Mouse (Mus musculus): ENCODE results near the gene 1700007K13Rik. TPM values are rescaled to one million over a fixed set of nuclear protein-coding genes. Genes with fewer than 3 reads are reported as not detected.

The 1700007K13Rik gene
- polyA plus RNA-seq (2014; fragmentation: Illumina TruSeq; extraction: RNeasy Lipid Tissue Mini Kit (QIAGEN cat#74804)), result 18.3 TPM

DNA sequence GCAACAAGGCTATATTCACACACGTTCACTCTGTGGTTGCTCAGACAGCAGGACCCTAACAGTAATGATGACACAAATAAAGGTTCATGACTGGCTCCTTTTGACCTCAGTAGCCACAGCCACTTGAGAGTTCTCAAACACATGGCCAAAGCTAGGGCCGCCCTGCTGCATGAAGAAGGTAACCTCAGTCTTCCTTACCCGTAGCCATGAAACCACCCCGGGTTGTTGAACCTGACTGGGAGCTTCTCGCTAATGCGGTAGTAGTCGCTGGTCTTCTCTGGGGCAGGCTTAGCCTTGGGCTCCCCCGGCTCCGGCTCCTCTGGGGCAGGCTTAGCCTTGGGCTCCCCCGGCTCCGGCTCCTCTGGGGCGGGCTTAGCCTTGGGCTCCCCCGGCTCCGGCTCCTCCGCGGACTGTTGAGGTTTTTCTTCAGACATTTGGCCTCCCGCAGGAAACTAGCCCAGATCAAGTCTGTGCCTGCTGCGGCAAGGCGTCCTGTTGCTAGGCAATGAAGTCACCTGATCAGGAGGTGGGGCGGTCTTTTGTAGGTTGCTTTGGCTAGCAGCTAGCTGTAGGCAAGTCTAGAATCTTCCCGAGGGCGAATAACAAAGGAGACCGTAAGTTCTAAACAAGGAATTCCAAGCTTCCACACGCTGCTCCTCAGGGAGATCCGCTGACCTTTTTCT lies at the start of gene 1700007K13Rik:
TSS of gene 1700007K13Rik (minus strand) at position 497 of the 683 bp plus-strand sequence.

DNA sequence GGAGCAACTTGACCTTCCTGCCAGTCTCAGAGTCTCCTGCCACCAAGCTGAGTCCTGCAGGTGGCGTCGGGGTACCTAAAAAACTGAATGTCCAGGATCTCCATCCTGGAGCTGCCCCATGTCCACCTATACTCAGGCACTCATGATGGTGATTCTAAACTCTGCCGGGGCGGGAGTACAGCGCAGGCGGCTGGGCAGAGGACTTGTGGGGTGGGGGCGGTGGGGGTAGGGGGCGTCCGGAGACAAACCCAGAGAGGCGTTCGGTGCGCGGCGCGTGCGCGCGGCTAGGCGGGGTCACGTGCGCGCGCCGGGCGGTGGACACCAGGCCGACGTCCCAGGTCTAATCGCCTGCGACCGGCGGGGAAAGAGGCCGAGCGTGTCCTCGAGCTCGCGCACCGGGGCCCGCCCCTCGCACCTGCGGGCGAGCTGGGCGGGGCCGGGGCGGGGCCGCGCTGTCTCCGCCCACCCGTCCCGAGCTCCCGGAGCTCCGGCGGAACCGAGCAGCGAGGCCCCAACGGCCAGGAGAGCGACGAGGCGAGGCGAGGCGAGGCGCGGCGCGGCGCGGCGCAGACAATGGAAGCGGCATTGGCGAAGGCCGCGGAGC lies 46.8 kb upstream of the 1700007K13Rik start, which contains the start of gene Ralgds:
TSS of gene Ralgds (plus strand) at position 328 of the 604 bp plus-strand sequence.

DNA sequence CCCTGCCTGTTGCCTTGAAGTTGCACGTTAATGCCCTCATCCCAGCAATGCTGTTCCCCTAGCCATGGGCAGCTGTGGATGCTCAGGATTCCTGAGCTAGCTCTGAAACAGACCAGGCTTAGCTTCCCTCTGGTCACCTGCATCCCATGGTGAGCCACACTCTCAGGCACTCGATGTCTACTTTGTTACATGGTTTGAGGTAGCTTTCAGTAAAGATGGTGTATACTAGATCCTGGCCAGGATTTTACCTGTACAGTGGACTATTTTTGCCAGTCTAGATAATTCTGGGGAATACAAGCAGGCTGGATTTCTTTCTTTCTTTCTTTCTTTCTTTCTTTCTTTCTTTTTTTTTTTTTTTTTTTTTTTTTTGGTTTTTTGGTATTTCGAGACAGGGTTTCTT lies 39.7 kb upstream of the 1700007K13Rik start, which contains the start of gene Gm10134:
TSS of gene Gm10134 (plus strand) at position 301 of the 400 bp plus-strand sequence.

DNA sequence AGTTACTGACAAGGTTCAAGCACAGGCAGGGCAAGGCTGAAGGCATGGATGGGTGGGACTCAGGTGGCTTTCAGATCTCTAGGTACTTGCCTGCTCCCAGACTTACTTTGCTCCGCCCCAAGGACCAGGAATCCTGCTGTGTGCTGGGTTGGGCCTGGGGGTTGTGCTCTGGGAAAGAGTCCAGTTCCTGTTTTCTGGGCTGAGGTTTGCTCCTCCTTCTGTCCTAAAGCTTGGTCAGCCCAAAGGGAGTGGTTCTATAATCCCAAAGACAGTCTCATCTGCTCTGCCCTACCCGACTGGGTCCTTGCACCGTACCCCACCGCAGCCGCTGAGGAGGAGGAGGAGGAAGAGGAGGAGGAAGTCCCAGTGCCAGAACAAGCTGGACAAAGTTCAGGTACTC lies 30.5 kb upstream of the 1700007K13Rik start, which contains the start of gene Gbgt1:
TSS of gene Gbgt1 (plus strand) at position 221 of the 400 bp plus-strand sequence.

DNA sequence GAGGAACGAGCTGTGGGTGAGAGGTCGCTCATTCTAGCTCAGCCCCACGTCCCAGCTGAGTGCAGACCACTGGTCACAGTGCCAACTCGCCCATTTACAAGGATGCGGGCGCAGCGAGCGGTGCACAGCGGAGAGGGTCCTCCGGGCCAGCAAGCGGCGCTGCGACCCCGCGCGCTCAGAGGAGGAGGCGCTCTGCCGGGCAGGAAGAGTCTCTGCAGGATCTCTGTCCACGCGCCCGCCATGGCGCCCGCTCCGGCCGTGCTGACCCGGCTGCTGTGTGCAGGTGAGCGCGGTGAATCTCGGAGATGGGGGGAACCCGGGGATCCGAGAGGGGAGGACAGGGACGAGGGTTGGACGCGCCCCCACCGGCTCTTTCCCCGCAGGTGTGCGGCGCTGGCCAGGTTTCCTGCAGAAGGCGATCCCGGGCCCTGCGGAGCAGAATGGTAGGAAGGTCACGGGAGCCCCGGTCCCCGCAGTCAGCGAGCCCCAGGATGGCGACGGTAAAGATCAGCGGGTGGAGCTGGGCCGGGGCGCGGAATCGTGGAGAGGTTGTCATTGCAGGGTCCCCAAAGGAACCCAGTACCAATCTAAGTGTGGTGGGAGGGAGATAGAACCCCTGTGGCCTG lies 1.8 kb upstream of the 1700007K13Rik start, which contains the start of gene Mrps2:
TSS of gene Mrps2 (plus strand) at position 207 of the 626 bp plus-strand sequence.

DNA sequence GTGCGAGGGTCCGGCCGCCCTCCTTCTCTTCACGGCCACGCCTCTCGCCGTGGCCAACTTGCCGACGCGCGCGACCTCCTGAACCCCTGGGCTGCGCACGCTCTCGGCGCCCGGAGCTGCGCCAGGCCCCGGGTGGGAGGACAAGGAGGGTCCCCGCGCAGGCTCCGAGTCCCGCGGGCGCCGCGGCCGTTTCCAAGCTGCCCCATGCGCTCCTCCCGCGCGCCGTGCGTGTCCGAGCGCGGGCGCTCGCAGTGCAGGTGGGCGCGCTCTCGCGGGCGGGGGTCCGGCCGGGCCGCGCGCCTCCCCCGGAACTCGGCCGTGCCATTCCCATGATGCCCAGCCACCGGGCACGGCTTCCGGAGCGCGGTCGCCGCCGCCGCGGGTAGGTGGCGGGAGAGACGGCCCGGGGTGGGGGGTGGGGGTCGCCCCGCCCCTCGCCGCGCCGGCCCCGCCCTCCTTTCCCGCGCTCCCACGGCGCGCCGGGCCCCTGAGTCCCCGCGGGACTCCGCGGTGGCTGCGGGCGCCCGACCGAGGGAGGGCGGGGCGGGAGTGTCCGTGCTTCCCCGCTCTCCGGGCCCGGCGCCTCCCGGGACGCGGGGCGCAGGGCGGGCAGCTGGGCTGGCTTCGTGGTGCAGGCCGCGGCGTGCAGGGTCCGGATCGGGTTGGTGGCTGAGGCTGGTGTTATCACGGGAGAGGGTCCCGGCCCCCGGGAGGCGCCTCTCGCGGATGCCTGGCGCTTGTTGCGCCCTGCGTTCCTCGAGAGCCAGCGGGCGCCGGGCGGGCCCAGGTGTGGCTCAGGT lies 19.4 kb downstream of the 1700007K13Rik start, which contains the start of gene Ppp1r26:
TSS of gene Ppp1r26 (plus strand) at position 286 of the 800 bp plus-strand sequence.

Other genes with a start within 250 kb of the 1700007K13Rik start
- gene Ppp1r26, start 19.5 kb downstream of the 1700007K13Rik start, polyA plus RNA-seq (2014; fragmentation: Illumina TruSeq; extraction: RNeasy Lipid Tissue Mini Kit (QIAGEN cat#74804)), result 4.8 TPM
- 85.0 TPM for gene Mrps2, start 1.7 kb upstream of the 1700007K13Rik start, polyA plus RNA-seq (2014; fragmentation: Illumina TruSeq; extraction: RNeasy Lipid Tissue Mini Kit (QIAGEN cat#74804))
- gene Gbgt1, start 30.6 kb upstream of the 1700007K13Rik start, polyA plus RNA-seq (2014; fragmentation: Illumina TruSeq; extraction: RNeasy Lipid Tissue Mini Kit (QIAGEN cat#74804)), result not detected
- not detected for gene Gm10134, start 39.8 kb upstream of the 1700007K13Rik start, polyA plus RNA-seq (2014; fragmentation: Illumina TruSeq; extraction: RNeasy Lipid Tissue Mini Kit (QIAGEN cat#74804))
- 5.4 TPM for gene Ralgds, start 46.8 kb upstream of the 1700007K13Rik start, polyA plus RNA-seq (2014; fragmentation: Illumina TruSeq; extraction: RNeasy Lipid Tissue Mini Kit (QIAGEN cat#74804))
- gene Cel, start 97.1 kb upstream of the 1700007K13Rik start, polyA plus RNA-seq (2014; fragmentation: Illumina TruSeq; extraction: RNeasy Lipid Tissue Mini Kit (QIAGEN cat#74804)), result not detected
- 3.3 TPM for gene Gtf3c5, start 117.4 kb upstream of the 1700007K13Rik start, polyA plus RNA-seq (2014; fragmentation: Illumina TruSeq; extraction: RNeasy Lipid Tissue Mini Kit (QIAGEN cat#74804))
- not detected for gene Gfi1b, start 155.7 kb upstream of the 1700007K13Rik start, polyA plus RNA-seq (2014; fragmentation: Illumina TruSeq; extraction: RNeasy Lipid Tissue Mini Kit (QIAGEN cat#74804))
- gene Tsc1, start 174.9 kb upstream of the 1700007K13Rik start, polyA plus RNA-seq (2014; fragmentation: Illumina TruSeq; extraction: RNeasy Lipid Tissue Mini Kit (QIAGEN cat#74804)), result 9.6 TPM
- gene Spaca9, start 233.4 kb upstream of the 1700007K13Rik start, polyA plus RNA-seq (2014; fragmentation: Illumina TruSeq; extraction: RNeasy Lipid Tissue Mini Kit (QIAGEN cat#74804)), result not detected
- gene Ak8, start 233.8 kb upstream of the 1700007K13Rik start, polyA plus RNA-seq (2014; fragmentation: Illumina TruSeq; extraction: RNeasy Lipid Tissue Mini Kit (QIAGEN cat#74804)), result 0.48 TPM

Data from ovary, adult 10 weeks (tissue).